Mouse (Mus musculus) neural tube, embryonic 11.5 days (tissue): ENCODE results near the gene Atf3. TPM values are rescaled to one million over a fixed set of nuclear protein-coding genes. Genes with fewer than 3 reads are reported as not detected.
A peak's percentile ranks its signal among the peaks of the same experiment; 100 is the strongest.

ENCODE experiments used
- ATAC-seq: fragments of 200-750 bp; cut with Nextera tagmentation; 2 replicates; pipeline ENCODE4 v1.8.0; 2017; ENCODE audit warnings: moderate number of reproducible peaks, mild to moderate bottlenecking, moderate TSS enrichment, moderate library complexity; ENCODE audit not compliant: insufficient read depth, low FRiP score, low TSS enrichment
- DNase-seq: peaks from one replicate; pipeline ENCODE4 v3.0.0-alpha.2; 2015; ENCODE audit warnings: low spot score
- H3K27ac ChIP-seq: fragments of 300-500 bp; sonication (generic); 2 replicates; pipeline ENCODE4 v1.5.1; 2014; ENCODE audit warnings: low read depth, mild to moderate bottlenecking, low read length
- H3K27me3 ChIP-seq: fragments of 300-500 bp; sonication (generic); 2 replicates; pipeline ENCODE4 v1.6.1; 2014; ENCODE audit warnings: mild to moderate bottlenecking, low read length, mixed read lengths; ENCODE audit not compliant: control insufficient read depth, insufficient read depth
- H3K36me3 ChIP-seq: fragments of 300-500 bp; sonication (generic); 2 replicates; pipeline ENCODE4 v1.6.1; 2014; ENCODE audit warnings: mild to moderate bottlenecking, low read length, moderate library complexity, mixed read lengths; ENCODE audit not compliant: control insufficient read depth, insufficient read depth
- H3K4me1 ChIP-seq: fragments of 300-500 bp; sonication (generic); 2 replicates; pipeline ENCODE4 v1.6.1; 2014; ENCODE audit warnings: low read length, mixed read lengths; ENCODE audit not compliant: control insufficient read depth, insufficient read depth
- H3K4me2 ChIP-seq: fragments of 300-500 bp; sonication (generic); 2 replicates; pipeline ENCODE4 v1.6.1; 2014; ENCODE audit warnings: low read depth, mild to moderate bottlenecking, moderate library complexity
- H3K4me3 ChIP-seq: fragments of 300-500 bp; sonication (generic); 2 replicates; pipeline ENCODE4 v1.5.1; 2014; ENCODE audit warnings: low read depth, low read length
- H3K9ac ChIP-seq: fragments of 300-500 bp; sonication (generic); 2 replicates; pipeline ENCODE4 v1.6.1; 2014; ENCODE audit warnings: mild to moderate bottlenecking, low read length
- H3K9me3 ChIP-seq: fragments of 300-500 bp; sonication (generic); 2 replicates; pipeline ENCODE4 v1.6.1; 2016; ENCODE audit warnings: low read length; ENCODE audit not compliant: control insufficient read depth
- WGBS: fragments of 180-500 bp; shearing (Covaris S2); extraction: QIAGEN DNeasy Blood & Tissue Kit; methylation state at CpG from one replicate; pipeline ENCODE4 v1.1.7; 2014; 5-methylcytosine and 5-hydroxymethylcytosine counted together
- polyA plus RNA-seq: library from polyadenylated mRNA; unstranded; fragments of >200 nt; fragmentation: Nextera tagmentation; extraction: Ambion mirVana; gene quantifications from 2 replicates; pipeline ENCODE4 v1.2.1, GENCODE M21; 2014

The Atf3 gene
- polyA plus RNA-seq, 1 experiment from 2014 or later: 3.2 TPM

DNA sequence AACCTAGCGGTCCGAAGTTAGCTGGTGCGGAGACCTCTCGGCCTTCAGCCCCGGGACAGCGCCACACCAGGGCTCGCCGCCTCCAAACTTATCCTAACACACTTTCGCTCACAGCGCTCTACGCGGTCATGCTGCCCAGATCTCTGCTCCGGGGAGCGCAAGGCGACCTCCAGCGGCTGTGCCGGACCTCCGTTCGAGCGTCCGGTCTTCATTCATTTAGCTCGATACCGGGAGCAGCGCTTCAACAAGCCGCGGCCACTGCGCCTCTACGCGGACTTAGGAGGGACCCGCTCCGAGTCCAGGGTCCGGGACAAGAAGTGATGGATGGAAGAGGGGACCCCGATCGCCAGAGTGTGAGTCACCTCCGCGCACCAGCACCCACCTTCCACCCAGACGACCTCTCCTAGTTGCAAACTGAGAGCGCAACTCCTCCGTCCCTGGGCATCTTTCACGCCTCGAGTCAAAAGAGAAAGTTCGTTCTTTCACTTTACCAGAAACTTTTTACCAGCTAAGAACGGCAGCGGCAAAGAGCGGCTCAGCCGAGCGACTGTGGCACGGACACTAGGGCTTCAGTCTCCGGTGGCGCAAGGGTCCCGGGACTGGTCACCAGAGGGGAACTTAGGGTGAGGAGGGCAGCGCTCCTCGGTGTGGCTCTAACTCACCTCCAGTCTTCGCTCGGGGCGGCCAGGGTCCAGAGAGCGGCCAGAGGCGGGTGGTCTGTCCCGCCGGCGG, 35.2 kb downstream of the Atf3 start:
- no peaks in the 10 kb centered on the region for H3K9me3 ChIP-seq

DNA sequence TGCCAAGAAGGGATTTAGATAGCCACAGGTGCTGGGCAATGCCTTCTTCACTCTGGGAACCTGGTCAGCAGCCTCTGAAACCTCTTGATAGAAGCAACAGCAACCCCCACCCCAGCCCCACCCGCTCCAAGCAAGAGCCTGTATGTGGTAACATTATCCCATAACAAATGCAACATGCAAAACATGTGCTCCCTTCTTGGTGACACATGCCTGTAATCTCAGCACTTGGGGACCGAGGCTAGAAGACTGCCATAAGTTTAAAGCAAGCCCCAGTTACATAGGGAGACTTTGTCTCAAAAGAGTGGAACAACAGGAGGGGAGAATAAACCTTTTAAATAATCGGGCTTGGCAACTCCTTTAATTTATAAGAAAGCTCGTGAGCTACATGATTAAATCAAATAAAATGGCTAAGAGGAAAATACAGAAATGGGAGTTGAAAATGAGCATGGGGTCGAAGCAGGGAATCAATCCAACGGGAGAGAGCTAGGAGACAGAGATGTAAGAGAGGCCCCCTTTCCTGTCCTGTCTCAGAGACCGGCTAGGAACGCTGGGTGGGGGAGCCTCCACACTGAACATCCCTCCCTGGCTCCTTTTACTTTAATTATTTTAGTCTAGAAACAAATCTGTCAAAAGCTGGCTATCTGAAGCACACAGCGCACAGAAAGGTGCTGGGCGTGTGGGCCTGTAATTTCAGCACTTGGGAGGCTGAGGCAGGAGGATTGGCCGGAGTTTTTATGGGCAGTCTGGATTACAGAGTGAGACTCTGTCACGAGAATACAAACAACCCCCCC, 36.2 kb downstream of the Atf3 start:
- H3K27ac ChIP-seq: no peak overlapping the region
- DNase-seq (no peak), ATAC-seq (no peak)
- H3K4me3 ChIP-seq: peak overlapping the region; percentile 40; the same call in 1 of the 2 replicates
- peaks cover 19% of the 10 kb centered on the region; the same call in 1 of the 2 replicates for H3K4me1 ChIP-seq
- H3K9me3 ChIP-seq: no peaks in the 10 kb centered on the region
- peak overlapping the region; percentile 86 for H3K4me2 ChIP-seq
- H3K9ac ChIP-seq: no peak overlapping the region
- H3K27me3 ChIP-seq: peaks cover 40% of the 10 kb centered on the region
- WGBS: 54% methylated on average over 12 of the region's 12 CpGs
- no peaks in the 10 kb centered on the region for H3K36me3 ChIP-seq

More for the DNA sequence above, 35.2 kb downstream of the Atf3 start:
- Histone ChIP-seq H3K4me1 (peaks cover 19% of the 10 kb centered on the region; the same call in 1 of the 2 replicates), H3K4me2 (peak overlapping the region; percentile 86), H3K27me3 (peaks cover 47% of the 10 kb centered on the region), H3K4me3 (peak overlapping the region; percentile 40), H3K27ac (no peak overlapping the region), H3K36me3 (no peaks in the 10 kb centered on the region), H3K9ac (0 out of 2 replicates have a peak overlapping the region, but pooled peaks have one; percentile 1)
- WGBS: under 1% methylated on average over 61 of the region's 61 CpGs
- ATAC-seq (no peak), DNase-seq (peak; percentile 68)

DNA sequence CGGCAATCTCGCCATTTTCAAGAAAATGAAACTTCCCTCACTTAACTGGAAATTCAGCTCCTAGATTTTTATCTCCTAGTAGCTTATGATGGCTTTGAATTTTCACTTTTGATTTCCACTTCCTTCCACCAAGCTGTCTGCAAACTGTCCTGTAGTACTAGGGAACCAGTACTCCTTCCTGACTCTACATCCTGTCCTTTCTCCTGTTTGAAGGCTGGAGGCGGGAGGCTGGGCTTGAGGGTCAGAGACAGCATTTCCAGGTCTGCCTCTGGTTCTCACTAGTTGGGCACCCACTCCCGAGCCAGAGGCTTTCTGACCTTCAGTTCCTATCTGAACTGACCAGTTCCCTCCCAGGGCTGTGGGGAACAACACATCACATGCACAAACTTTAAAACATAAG, 37.4 kb downstream of the Atf3 start:
- 71% methylated on average over 4 of the region's 4 CpGs for WGBS
- ATAC-seq: no peak
- H3K36me3 ChIP-seq: no peaks in the 10 kb centered on the region
- H3K27ac ChIP-seq: no peak overlapping the region
- no peak overlapping the region for H3K4me3 ChIP-seq
- H3K27me3 ChIP-seq: peaks cover 28% of the 10 kb centered on the region
- DNase-seq: no peak
- peaks cover 17% of the 10 kb centered on the region; the same call in 1 of the 2 replicates for H3K4me1 ChIP-seq
- H3K4me2 ChIP-seq: no peak overlapping the region
- H3K9me3 ChIP-seq: no peaks in the 10 kb centered on the region
- H3K9ac ChIP-seq: no peak overlapping the region

DNA sequence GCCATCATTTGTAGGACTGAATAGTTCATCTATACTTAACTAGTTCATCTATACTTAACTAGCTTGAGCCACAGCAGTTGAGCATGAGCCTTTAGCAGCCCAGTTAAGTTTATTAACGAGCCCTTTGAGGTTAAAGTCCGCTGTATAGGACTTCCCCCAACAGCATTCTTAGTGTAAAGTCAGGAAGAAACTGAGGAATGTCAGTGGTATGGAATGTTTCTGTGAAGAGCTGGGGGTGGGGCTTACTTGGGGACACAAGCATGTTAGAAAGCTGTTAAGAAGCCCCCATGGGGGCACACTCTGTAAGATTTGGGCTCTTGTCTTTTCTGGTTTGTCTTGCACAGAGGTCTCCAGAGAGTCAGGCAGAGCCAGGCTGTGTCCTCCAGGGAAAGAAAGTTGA, 38.0 kb downstream of the Atf3 start:
- no peak for ATAC-seq
- Histone ChIP-seq H3K9me3 (no peaks in the 10 kb centered on the region), H3K27ac (no peak overlapping the region), H3K9ac (no peak overlapping the region), H3K36me3 (no peaks in the 10 kb centered on the region), H3K4me3 (no peak overlapping the region), H3K4me2 (no peak overlapping the region), H3K27me3 (peaks cover 22% of the 10 kb centered on the region), H3K4me1 (peaks cover 12% of the 10 kb centered on the region; the same call in 1 of the 2 replicates)
- no peak for DNase-seq
- WGBS: 51% methylated on average over 2 of the region's 2 CpGs

DNA sequence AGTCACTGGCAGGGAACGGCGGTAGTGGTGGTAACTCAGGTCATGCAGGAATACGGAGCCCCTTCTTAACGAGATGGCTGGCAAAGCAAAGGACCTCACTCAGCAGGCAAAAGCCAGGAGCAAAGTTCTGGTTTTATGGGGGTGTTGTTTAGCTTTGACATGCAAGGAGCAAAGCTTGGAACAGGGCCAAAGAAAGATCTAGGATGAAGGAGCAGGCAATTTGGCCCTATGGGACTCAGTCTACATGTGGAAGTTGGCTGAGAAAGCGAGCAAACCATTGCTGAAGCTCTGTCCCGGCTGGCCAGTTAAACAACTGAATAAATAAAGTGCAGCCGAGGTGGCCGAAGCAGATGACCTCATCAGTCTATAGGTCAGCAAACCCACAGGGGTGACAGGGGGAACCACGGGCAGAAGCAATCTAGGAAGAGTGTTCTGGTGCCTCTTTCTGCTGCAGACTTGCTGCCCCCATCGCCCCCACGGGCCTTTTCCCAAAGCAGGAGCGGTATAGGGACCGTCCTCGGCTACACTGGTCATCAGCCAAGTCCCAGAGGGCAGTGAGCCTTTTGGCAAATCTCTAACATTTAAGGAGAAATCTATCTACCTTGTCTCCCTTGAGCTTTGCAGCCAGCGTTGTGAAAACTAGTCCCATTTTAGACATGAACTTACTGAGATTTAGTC, 39.2 kb downstream of the Atf3 start:
- no peak overlapping the region for H3K4me3 ChIP-seq
- H3K9me3 ChIP-seq: no peaks in the 10 kb centered on the region
- H3K4me1 ChIP-seq: peaks cover under 1% of the 10 kb centered on the region; the same call in 1 of the 2 replicates
- no peak overlapping the region for H3K27ac ChIP-seq
- no peak overlapping the region for H3K9ac ChIP-seq
- ATAC-seq: no peak
- WGBS: 22% methylated on average over 15 of the region's 15 CpGs
- peaks cover 11% of the 10 kb centered on the region for H3K27me3 ChIP-seq
- H3K36me3 ChIP-seq: no peaks in the 10 kb centered on the region
- DNase-seq: no peak
- H3K4me2 ChIP-seq: no peak overlapping the region

DNA sequence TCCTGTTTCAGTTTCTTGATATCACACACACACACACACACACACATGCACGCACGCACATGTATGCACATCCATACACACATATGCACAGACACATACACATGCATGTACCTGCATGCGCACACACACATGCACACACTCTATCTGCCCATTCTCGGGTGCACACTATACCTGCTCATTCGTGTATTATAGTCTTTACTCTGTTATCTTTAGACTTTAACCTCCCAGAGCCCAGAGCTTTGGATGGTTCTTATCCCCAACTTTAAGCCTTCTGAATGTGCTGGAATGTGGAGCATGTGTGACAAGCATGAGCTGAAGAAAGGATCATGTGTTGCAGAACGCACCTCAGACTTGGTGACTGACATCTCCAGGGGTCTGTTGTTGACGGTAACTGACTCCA, 41.0 kb downstream of the Atf3 start:
- whole genome bisulfite sequencing: 74% methylated on average over 7 of the region's 7 CpGs
- H3K27me3 ChIP-seq: peaks cover 6% of the 10 kb centered on the region
- H3K9me3 ChIP-seq: no peaks in the 10 kb centered on the region
- no peak overlapping the region for H3K9ac ChIP-seq
- no peak for ATAC-seq
- H3K4me1 ChIP-seq: no peaks in the 10 kb centered on the region
- no peak overlapping the region for H3K27ac ChIP-seq
- H3K36me3 ChIP-seq: no peaks in the 10 kb centered on the region
- no peak overlapping the region for H3K4me3 ChIP-seq
- DNase-seq: no peak
- H3K4me2 ChIP-seq: no peak overlapping the region

DNA sequence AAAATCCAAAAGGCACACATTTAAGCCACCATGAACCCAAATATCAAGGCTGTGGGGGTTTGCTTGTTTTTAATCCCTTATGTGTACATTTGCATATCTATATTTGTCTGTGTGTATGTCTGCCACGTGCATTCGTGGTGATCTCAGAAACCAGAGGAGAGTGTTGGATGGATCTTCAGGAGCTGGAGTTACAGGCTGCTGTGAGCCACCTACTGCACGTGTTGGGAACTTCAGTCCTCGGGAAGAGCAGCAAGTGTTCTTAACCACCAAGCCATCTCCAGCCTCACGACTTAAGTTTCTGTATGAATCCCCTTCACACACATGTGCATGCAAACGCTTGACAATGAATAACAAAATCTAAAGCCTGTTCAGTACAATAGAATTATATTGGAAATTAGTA, 45.4 kb downstream of the Atf3 start:
- Histone ChIP-seq H3K4me3 (no peak overlapping the region), H3K9ac (no peak overlapping the region), H3K36me3 (no peaks in the 10 kb centered on the region), H3K27me3 (no peaks in the 10 kb centered on the region), H3K4me1 (no peaks in the 10 kb centered on the region), H3K9me3 (no peaks in the 10 kb centered on the region), H3K27ac (no peak overlapping the region), H3K4me2 (no peak overlapping the region)
- DNase-seq (peak; percentile 46), ATAC-seq (no peak)
- WGBS: 22% methylated on average over 6 of the region's 6 CpGs

DNA sequence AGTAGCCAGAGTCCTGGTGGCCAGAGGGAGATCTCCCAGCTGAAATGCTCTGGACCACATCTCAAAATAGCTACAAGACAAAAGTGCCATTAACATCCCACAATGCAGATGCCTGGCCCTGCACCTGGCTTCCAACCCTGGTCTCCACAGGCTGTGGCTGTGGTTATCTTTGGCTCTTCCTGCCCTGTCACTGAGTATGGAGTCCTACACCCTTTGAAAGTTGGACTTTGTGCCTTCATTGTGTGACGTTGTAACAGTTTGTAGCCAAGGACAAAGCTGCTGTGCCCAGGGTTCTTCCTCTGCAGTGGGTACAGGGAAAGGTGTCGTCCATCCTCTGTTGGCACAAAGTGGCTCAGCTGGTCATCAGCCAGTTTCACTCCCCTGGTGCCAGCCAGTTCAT, 47.4 kb downstream of the Atf3 start:
- no peak for ATAC-seq
- WGBS: 81% methylated on average over 2 of the region's 2 CpGs
- no peak overlapping the region for H3K4me2 ChIP-seq

More for the DNA sequence above, 47.4 kb downstream of the Atf3 start:
- no peak overlapping the region for H3K4me3 ChIP-seq
- no peak overlapping the region for H3K27ac ChIP-seq
- H3K36me3 ChIP-seq: no peaks in the 10 kb centered on the region
- no peak overlapping the region for H3K9ac ChIP-seq
- no peaks in the 10 kb centered on the region for H3K9me3 ChIP-seq
- DNase-seq: no peak
- no peaks in the 10 kb centered on the region for H3K27me3 ChIP-seq
- H3K4me1 ChIP-seq: no peaks in the 10 kb centered on the region
